Mouse (Mus musculus) fat pad, adult 2 months (tissue): ENCODE results near the gene Mpzl3.

ENCODE experiments used
- DNase-seq: peaks from one replicate; pipeline ENCODE4 v3.0.0-alpha.2; 2011; ENCODE audit warnings: low read depth, low spot score; ENCODE audit errors: extremely low read depth

Mpzl3 gene

GRCm38 (mm10) chr9:45097877-45098276, 42.9 kb downstream of the Mpzl3 start:
- no peak for DNase-seq

GRCm38 (mm10) chr9:45098426-45098825, 43.4 kb downstream of the Mpzl3 start:
- DNase-seq, result no peak

- DNase-seq, result no peak
These were observed 47.5 kb downstream of the Mpzl3 start for GRCm38 (mm10) chr9:45102528-45102927.

- DNase-seq, result no peak
These were observed 48.4 kb downstream of the Mpzl3 start for GRCm38 (mm10) chr9:45103211-45103979.

GRCm38 (mm10) chr9:45105596-45106374, 50.8 kb downstream of the Mpzl3 start:
- no peak for DNase-seq

GRCm38 (mm10) chr9:45115706-45116105, 60.7 kb downstream of the Mpzl3 start:
- DNase-seq, result no peak

- DNase-seq, result no peak
These were observed 61.8 kb downstream of the Mpzl3 start for GRCm38 (mm10) chr9:45116819-45117218.

GRCm38 (mm10) chr9:45117741-45118431, 62.9 kb downstream of the Mpzl3 start, which contains the start of gene Scn2b:
Gene Scn2b, plus strand, starts transcription at chr9:45117782.
- DNase-seq, result no peak

GRCm38 (mm10) chr9:45118552-45118951, 63.6 kb downstream of the Mpzl3 start:
- no peak for DNase-seq

- no peak for DNase-seq
These were observed 64.4 kb downstream of the Mpzl3 start for GRCm38 (mm10) chr9:45119316-45119953.

- no peak for DNase-seq
These were observed 65.1 kb downstream of the Mpzl3 start for GRCm38 (mm10) chr9:45119954-45120530.

GRCm38 (mm10) chr9:45120567-45120966, 65.6 kb downstream of the Mpzl3 start:
- DNase-seq, result no peak

GRCm38 (mm10) chr9:45121001-45121400, 66.0 kb downstream of the Mpzl3 start:
- no peak for DNase-seq

- DNase-seq, result no peak
These were observed 66.8 kb downstream of the Mpzl3 start for GRCm38 (mm10) chr9:45121769-45122168.

- no peak for DNase-seq
These were observed 67.3 kb downstream of the Mpzl3 start for GRCm38 (mm10) chr9:45122209-45122761.

- no peak for DNase-seq
These were observed 70.2 kb downstream of the Mpzl3 start for GRCm38 (mm10) chr9:45125211-45125610.

- DNase-seq, result no peak
These were observed 72.0 kb downstream of the Mpzl3 start for GRCm38 (mm10) chr9:45126941-45127340.
